Mouse (Mus musculus): Measurements from ENCODE around the gene Pitpnm3. TPM values are rescaled to one million over a fixed set of nuclear protein-coding genes. Genes with fewer than 3 reads are reported as not detected.

Gene Pitpnm3
- polyA plus RNA-seq, 1 experiment from 2014 or later, result 0.18 TPM

GRCm38 (mm10) chr11:72016518-72017252, 118.9 kb downstream of the Pitpnm3 start:
- no peak overlapping the region for H3K27ac ChIP-seq (ENCODE audit: low read length)
- no peaks in the 10 kb centered on the region for H3K27me3 ChIP-seq (ENCODE audit: control insufficient read depth, insufficient read depth, low read length)
- H3K4me2 ChIP-seq (ENCODE audit: low read depth, low read length), result no peak overlapping the region
- no peak overlapping the region for H3K4me3 ChIP-seq (ENCODE audit: low read length)
- H3K36me3 ChIP-seq (ENCODE audit: control insufficient read depth, insufficient read depth), result no peaks in the 10 kb centered on the region
- H3K9ac ChIP-seq (ENCODE audit: low read length), result no peak overlapping the region
- no peak for ATAC-seq (replicated peaks; ENCODE audit: extremely low read depth, insufficient read depth, low FRiP score)
- 69% methylated on average over 13 of the region's 13 CpGs for WGBS
- H3K4me1 ChIP-seq (ENCODE audit: control insufficient read depth, insufficient read depth, low read length), result no peaks in the 10 kb centered on the region
- H3K9me3 ChIP-seq (replicated peaks; ENCODE audit: control insufficient read depth, low read length), result no peaks in the 10 kb centered on the region

GRCm38 (mm10) chr11:72014674-72015073, 120.9 kb downstream of the Pitpnm3 start:
- Histone ChIP-seq H3K9ac (ENCODE audit: low read length) (no peak overlapping the region), H3K36me3 (ENCODE audit: control insufficient read depth, insufficient read depth) (no peaks in the 10 kb centered on the region), H3K9me3 (replicated peaks; ENCODE audit: control insufficient read depth, low read length) (no peaks in the 10 kb centered on the region), H3K4me2 (ENCODE audit: low read depth, low read length) (no peak overlapping the region), H3K4me3 (ENCODE audit: low read length) (no peak overlapping the region), H3K27me3 (ENCODE audit: control insufficient read depth, insufficient read depth, low read length) (no peaks in the 10 kb centered on the region), H3K4me1 (ENCODE audit: control insufficient read depth, insufficient read depth, low read length) (no peaks in the 10 kb centered on the region), H3K27ac (ENCODE audit: low read length) (no peak overlapping the region)
- WGBS, result 70% methylated on average over 4 of the region's 4 CpGs
- no peak for ATAC-seq (replicated peaks; ENCODE audit: extremely low read depth, insufficient read depth, low FRiP score)

GRCm38 (mm10) chr11:72011955-72012354, 123.6 kb downstream of the Pitpnm3 start:
- no peaks in the 10 kb centered on the region for H3K4me1 ChIP-seq (ENCODE audit: control insufficient read depth, insufficient read depth, low read length)
- H3K4me2 ChIP-seq (ENCODE audit: low read depth, low read length), result no peak overlapping the region
- 67% methylated on average over 1 of the region's 1 CpGs for WGBS
- no peak for ATAC-seq (replicated peaks; ENCODE audit: extremely low read depth, insufficient read depth, low FRiP score)
- no peak overlapping the region for H3K27ac ChIP-seq (ENCODE audit: low read length)
- no peak overlapping the region for H3K4me3 ChIP-seq (ENCODE audit: low read length)
- no peaks in the 10 kb centered on the region for H3K36me3 ChIP-seq (ENCODE audit: control insufficient read depth, insufficient read depth)
- no peak overlapping the region for H3K9ac ChIP-seq (ENCODE audit: low read length)
- no peaks in the 10 kb centered on the region; the same call in 1 of the 2 replicates for H3K27me3 ChIP-seq (ENCODE audit: control insufficient read depth, insufficient read depth, low read length)
- H3K9me3 ChIP-seq (replicated peaks; ENCODE audit: control insufficient read depth, low read length), result no peaks in the 10 kb centered on the region

GRCm38 (mm10) chr11:72010940-72011722, 124.4 kb downstream of the Pitpnm3 start:
- Histone ChIP-seq H3K36me3 (ENCODE audit: control insufficient read depth, insufficient read depth) (no peaks in the 10 kb centered on the region), H3K9ac (ENCODE audit: low read length) (no peak overlapping the region), H3K27me3 (ENCODE audit: control insufficient read depth, insufficient read depth, low read length) (no peaks in the 10 kb centered on the region; the same call in 1 of the 2 replicates), H3K9me3 (replicated peaks; ENCODE audit: control insufficient read depth, low read length) (no peaks in the 10 kb centered on the region), H3K4me3 (ENCODE audit: low read length) (no peak overlapping the region), H3K27ac (ENCODE audit: low read length) (no peak overlapping the region), H3K4me1 (ENCODE audit: control insufficient read depth, insufficient read depth, low read length) (no peaks in the 10 kb centered on the region), H3K4me2 (ENCODE audit: low read depth, low read length) (no peak overlapping the region)
- no peak for ATAC-seq (replicated peaks; ENCODE audit: extremely low read depth, insufficient read depth, low FRiP score)
- WGBS, result 52% methylated on average over 9 of the region's 9 CpGs

GRCm38 (mm10) chr11:72010367-72010766, 125.2 kb downstream of the Pitpnm3 start:
- Histone ChIP-seq H3K9ac (ENCODE audit: low read length) (no peak overlapping the region), H3K4me3 (ENCODE audit: low read length) (no peak overlapping the region), H3K27me3 (ENCODE audit: control insufficient read depth, insufficient read depth, low read length) (no peaks in the 10 kb centered on the region; the same call in 1 of the 2 replicates), H3K27ac (ENCODE audit: low read length) (no peak overlapping the region), H3K36me3 (ENCODE audit: control insufficient read depth, insufficient read depth) (no peaks in the 10 kb centered on the region), H3K9me3 (replicated peaks; ENCODE audit: control insufficient read depth, low read length) (no peaks in the 10 kb centered on the region), H3K4me1 (ENCODE audit: control insufficient read depth, insufficient read depth, low read length) (no peaks in the 10 kb centered on the region), H3K4me2 (ENCODE audit: low read depth, low read length) (no peak overlapping the region)
- 34% methylated on average over 5 of the region's 5 CpGs for WGBS
- no peak for ATAC-seq (replicated peaks; ENCODE audit: extremely low read depth, insufficient read depth, low FRiP score)

GRCm38 (mm10) chr11:72005547-72005946, 130.0 kb downstream of the Pitpnm3 start:
- H3K4me1 ChIP-seq (ENCODE audit: control insufficient read depth, insufficient read depth, low read length), result no peaks in the 10 kb centered on the region
- no peak overlapping the region for H3K9ac ChIP-seq (ENCODE audit: low read length)
- no peak overlapping the region for H3K27ac ChIP-seq (ENCODE audit: low read length)
- H3K27me3 ChIP-seq (ENCODE audit: control insufficient read depth, insufficient read depth, low read length), result no peaks in the 10 kb centered on the region; the same call in 1 of the 2 replicates
- 77% methylated on average over 6 of the region's 6 CpGs for WGBS
- no peaks in the 10 kb centered on the region for H3K36me3 ChIP-seq (ENCODE audit: control insufficient read depth, insufficient read depth)
- no peaks in the 10 kb centered on the region for H3K9me3 ChIP-seq (replicated peaks; ENCODE audit: control insufficient read depth, low read length)
- no peak overlapping the region for H3K4me2 ChIP-seq (ENCODE audit: low read depth, low read length)
- no peak overlapping the region for H3K4me3 ChIP-seq (ENCODE audit: low read length)
- ATAC-seq (replicated peaks; ENCODE audit: extremely low read depth, insufficient read depth, low FRiP score), result no peak

GRCm38 (mm10) chr11:72003171-72003570, 132.4 kb downstream of the Pitpnm3 start:
- Histone ChIP-seq H3K4me3 (ENCODE audit: low read length) (no peak overlapping the region), H3K27me3 (ENCODE audit: control insufficient read depth, insufficient read depth, low read length) (no peaks in the 10 kb centered on the region; the same call in 1 of the 2 replicates), H3K36me3 (ENCODE audit: control insufficient read depth, insufficient read depth) (no peaks in the 10 kb centered on the region), H3K4me1 (ENCODE audit: control insufficient read depth, insufficient read depth, low read length) (no peaks in the 10 kb centered on the region), H3K27ac (ENCODE audit: low read length) (no peak overlapping the region), H3K9ac (ENCODE audit: low read length) (no peak overlapping the region), H3K4me2 (ENCODE audit: low read depth, low read length) (no peak overlapping the region), H3K9me3 (replicated peaks; ENCODE audit: control insufficient read depth, low read length) (no peaks in the 10 kb centered on the region)
- no peak for ATAC-seq (replicated peaks; ENCODE audit: extremely low read depth, insufficient read depth, low FRiP score)
- 65% methylated on average over 9 of the region's 9 CpGs for WGBS

GRCm38 (mm10) chr11:72002138-72002853, 133.3 kb downstream of the Pitpnm3 start:
- Histone ChIP-seq H3K4me1 (ENCODE audit: control insufficient read depth, insufficient read depth, low read length) (no peaks in the 10 kb centered on the region), H3K27me3 (ENCODE audit: control insufficient read depth, insufficient read depth, low read length) (peaks cover 4% of the 10 kb centered on the region; the same call in 1 of the 2 replicates), H3K4me2 (ENCODE audit: low read depth, low read length) (no peak overlapping the region), H3K36me3 (ENCODE audit: control insufficient read depth, insufficient read depth) (no peaks in the 10 kb centered on the region), H3K4me3 (ENCODE audit: low read length) (no peak overlapping the region), H3K9ac (ENCODE audit: low read length) (no peak overlapping the region), H3K27ac (ENCODE audit: low read length) (no peak overlapping the region), H3K9me3 (replicated peaks; ENCODE audit: control insufficient read depth, low read length) (no peaks in the 10 kb centered on the region)
- no peak for ATAC-seq (replicated peaks; ENCODE audit: extremely low read depth, insufficient read depth, low FRiP score)
- 40% methylated on average over 13 of the region's 13 CpGs for WGBS

Data from heart, embryonic 16.5 days (tissue).